Comparison of ENCODE assay signal across 7 mouse cellular contexts in the genomic region with DNA sequence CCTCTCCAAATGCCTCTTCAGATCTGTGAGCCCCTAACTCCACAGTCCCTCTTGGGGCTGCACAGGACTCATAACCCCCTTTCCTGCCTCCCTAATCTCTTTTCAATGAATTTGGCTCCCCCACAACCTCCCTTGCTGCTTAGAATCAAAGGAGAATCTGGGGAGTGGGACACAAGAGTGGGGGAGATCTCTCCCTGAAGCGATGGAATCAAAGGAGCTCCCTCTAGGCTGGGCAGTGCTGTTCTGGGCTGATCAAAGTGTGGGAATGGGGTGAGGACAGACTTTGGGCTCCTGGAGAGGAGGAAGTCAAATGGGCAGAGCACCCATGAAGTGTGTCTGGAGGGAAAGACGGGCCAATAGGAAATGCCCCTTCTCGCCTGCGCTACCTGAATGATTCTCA. TPM values are rescaled to one million over a fixed set of nuclear protein-coding genes. Genes with fewer than 3 reads are reported as not detected.
DNase-seq lines count a peak whose midpoint lies in the region; ATAC-seq and TF ChIP-seq lines count a peak whose summit lies in the region.

No protein-coding gene starts in this region.

- peak overlapping the region; percentile 97 for H3K4me3 ChIP-seq in lung, embryonic 15.5 days
- peak overlapping the region; percentile 7; the same call in 1 of the 2 replicates for H3K4me3 ChIP-seq in forebrain, postnatal 0 days (ENCODE audit: low read depth, low read length)
- H3K4me3 ChIP-seq in liver, embryonic 14.5 days (ENCODE audit: insufficient read depth in 1 of 2, low read depth in 2 of 2, low read length in 2 of 2) = peak overlapping the region; percentile 47 to 52
- H3K4me3 ChIP-seq in stomach, postnatal 0 days (ENCODE audit: low read depth, low read length) = peak overlapping the region; percentile 81

- H3K9ac ChIP-seq in lung, embryonic 15.5 days = peak overlapping the region; percentile 99
- H3K9ac ChIP-seq in forebrain, postnatal 0 days = 0 out of 2 replicates have a peak overlapping the region, but pooled peaks have one; percentile 62
- no peak overlapping the region for H3K9ac ChIP-seq in liver, embryonic 14.5 days (replicated peaks)
- peak overlapping the region; percentile 88 for H3K9ac ChIP-seq in stomach, postnatal 0 days (ENCODE audit: low read length)

- no peaks in the 10 kb centered on the region for H3K27me3 ChIP-seq in lung, embryonic 15.5 days
- peaks cover 15% of the 10 kb centered on the region for H3K27me3 ChIP-seq in forebrain, postnatal 0 days (ENCODE audit: insufficient read depth, low read length)
- peaks cover 39% of the 10 kb centered on the region for H3K27me3 ChIP-seq in liver, embryonic 14.5 days (ENCODE audit: control insufficient read depth, insufficient read depth, low read length)
- no peaks in the 10 kb centered on the region for H3K27me3 ChIP-seq in stomach, postnatal 0 days (ENCODE audit: control insufficient read depth, insufficient read depth, low read length)

- peaks cover 30% of the 10 kb centered on the region for H3K36me3 ChIP-seq in lung, embryonic 15.5 days
- H3K36me3 ChIP-seq in forebrain, postnatal 0 days (ENCODE audit: insufficient read depth) = 0 out of 2 replicates have a peak, but pooled peaks cover 6% of the 10 kb centered on the region
- no peaks in the 10 kb centered on the region for H3K36me3 ChIP-seq in liver, embryonic 14.5 days (replicated peaks; ENCODE audit: control insufficient read depth, insufficient read depth, low read depth)
- peaks cover 10% of the 10 kb centered on the region for H3K36me3 ChIP-seq in stomach, postnatal 0 days (ENCODE audit: control insufficient read depth, insufficient read depth, low read length)

- peaks cover 56% of the 10 kb centered on the region for H3K4me1 ChIP-seq in lung, embryonic 15.5 days
- peaks cover 13% of the 10 kb centered on the region for H3K4me1 ChIP-seq in forebrain, postnatal 0 days (ENCODE audit: insufficient read depth)
- peaks cover 0 to 2% of the 10 kb centered on the region in 2 experiments; a peak in 1 of 4 replicates for H3K4me1 ChIP-seq in liver, embryonic 14.5 days (replicated peaks; ENCODE audit: control insufficient read depth in 2 of 2, insufficient read depth in 2 of 2, low read length in 1 of 2)
- peaks cover 5% of the 10 kb centered on the region; the same call in 1 of the 2 replicates for H3K4me1 ChIP-seq in stomach, postnatal 0 days (replicated peaks; ENCODE audit: control insufficient read depth, insufficient read depth)

- DNase-seq in lung, postnatal 25 days (ENCODE audit: low spot score) = no peak
- DNase-seq in forebrain, postnatal 0 days = no peak
- no peak for DNase-seq in liver, embryonic 14.5 days (ENCODE audit: low read depth in 3 of 3, low spot score in 3 of 3)
- DNase-seq in stomach, postnatal 0 days (ENCODE audit: low spot score) = no peak
- no peak for DNase-seq in layer of hippocampus, adult 8-10 months (ENCODE audit: low spot score in 2 of 2)
- DNase-seq in thymus, postnatal 36 days = no peak

- no peak for TF ChIP-seq CTCF in forebrain, postnatal 0 days (IDR thresholded peaks at IDR 0.05; ENCODE audit: low read depth)
- TF ChIP-seq CTCF in liver, embryonic 14.5 days (IDR thresholded peaks at IDR 0.05; ENCODE audit: low read depth) = no peak
- TF ChIP-seq CTCF in stomach, postnatal 0 days (IDR thresholded peaks at IDR 0.05; ENCODE audit: low read depth) = no peak

- H3K27ac ChIP-seq in lung, embryonic 15.5 days = peak overlapping the region; percentile 99
- no peak overlapping the region for H3K27ac ChIP-seq in forebrain, postnatal 0 days (ENCODE audit: low read depth, low read length)
- no peak overlapping the region for H3K27ac ChIP-seq in liver, embryonic 14.5 days
- peak overlapping the region; percentile 96 for H3K27ac ChIP-seq in stomach, postnatal 0 days (replicated peaks)

- 1% methylated on average over 4 of the region's 4 CpGs for WGBS in lung, embryonic 15.5 days
- WGBS in forebrain, postnatal 0 days = 12% methylated on average over 4 of the region's 4 CpGs
- 52% methylated on average over 4 of the region's 4 CpGs for WGBS in liver, embryonic 14.5 days (ENCODE audit: insufficient replicate concordance)
- whole genome bisulfite sequencing in stomach, postnatal 0 days = 12% methylated on average over 4 of the region's 4 CpGs

- TF ChIP-seq EP300 in liver, embryonic 14.5 days (IDR thresholded peaks at IDR 0.05; ENCODE audit: low read depth) = no peak
- no peak for TF ChIP-seq EP300 in stomach, postnatal 0 days (optimal IDR thresholded peaks at IDR 0.05)

- H3K4me2 ChIP-seq in lung, embryonic 15.5 days = peak overlapping the region; percentile 94
- H3K4me2 ChIP-seq in forebrain, postnatal 0 days (ENCODE audit: low read depth) = peak overlapping the region; percentile 94
- H3K4me2 ChIP-seq in liver, embryonic 14.5 days (ENCODE audit: low read depth) = peak overlapping the region; percentile 48
- H3K4me2 ChIP-seq in stomach, postnatal 0 days (replicated peaks; ENCODE audit: low read depth) = peak overlapping the region; percentile 91

- no peak for ATAC-seq in lung, embryonic 15.5 days (ENCODE audit: borderline replicate concordance, extremely low read depth, low FRiP score, low TSS enrichment)
- ATAC-seq in forebrain, postnatal 0 days = no peak
- ATAC-seq in liver, embryonic 14.5 days (ENCODE audit: insufficient read depth) = no peak
- ATAC-seq in stomach, postnatal 0 days (ENCODE audit: low FRiP score, low TSS enrichment) = no peak

- no peaks in the 10 kb centered on the region for H3K9me3 ChIP-seq in lung, embryonic 15.5 days
- H3K9me3 ChIP-seq in forebrain, postnatal 0 days (ENCODE audit: low read length) = no peaks in the 10 kb centered on the region
- no peaks in the 10 kb centered on the region for H3K9me3 ChIP-seq in liver, embryonic 14.5 days (ENCODE audit: control insufficient read depth, low read length)
- H3K9me3 ChIP-seq in stomach, postnatal 0 days (ENCODE audit: control insufficient read depth, low read length) = no peaks in the 10 kb centered on the region

RNA-seq across cellular contexts. Expression of a gene that starts 1.5 kb away (rescaled TPM):
- 57.5 and 58.9 TPM in 2 replicates for polyA plus RNA-seq in lung, embryonic 15.5 days (2015; fragmentation: Nextera tagmentation; extraction: Ambion mirVana)
- total RNA-seq in forebrain, postnatal 0 days (2014; rRNA removed) = 8.9 and 12.7 TPM in 2 replicates
- polyA plus RNA-seq in forebrain, postnatal 0 days (2015; fragmentation: Nextera tagmentation; extraction: Ambion mirVana) = 3.5 and 4.9 TPM in 2 replicates
- 7.8 and 8.2 TPM in 2 replicates for polyA plus RNA-seq in liver, embryonic 14.5 days (2012; rRNA removed)
- polyA plus RNA-seq in liver, embryonic 14.5 days (2014; fragmentation: Nextera tagmentation; extraction: Ambion mirVana) = 5.7 and 6.6 TPM in 2 replicates
- polyA plus RNA-seq in stomach, postnatal 0 days (2015; fragmentation: Nextera tagmentation; extraction: Ambion mirVana) = 12.1 and 13.9 TPM in 2 replicates
- total RNA-seq in layer of hippocampus, adult 8-10 months (2022) = 1 to 10 TPM; 5.6 to 7.2 (median 5.9) TPM

RNA-seq across cellular contexts. Expression of a gene that starts 18.0 kb away (rescaled TPM):
- 12.0 and 13.0 TPM in 2 replicates for polyA plus RNA-seq in lung, embryonic 15.5 days (2015; fragmentation: Nextera tagmentation; extraction: Ambion mirVana)
- 19.3 and 21.8 TPM in 2 replicates for total RNA-seq in forebrain, postnatal 0 days (2014; rRNA removed)
- 12.5 and 18.4 TPM in 2 replicates for polyA plus RNA-seq in forebrain, postnatal 0 days (2015; fragmentation: Nextera tagmentation; extraction: Ambion mirVana)
- polyA plus RNA-seq in liver, embryonic 14.5 days (2012; rRNA removed) = 2.2 and 2.4 TPM in 2 replicates
- 1.2 TPM in 2 replicates for polyA plus RNA-seq in liver, embryonic 14.5 days (2014; fragmentation: Nextera tagmentation; extraction: Ambion mirVana)
- 6.5 and 7.2 TPM in 2 replicates for polyA plus RNA-seq in stomach, postnatal 0 days (2015; fragmentation: Nextera tagmentation; extraction: Ambion mirVana)
- total RNA-seq in layer of hippocampus, adult 8-10 months (2022) = 10 to 100 TPM; 25.6 to 37.8 (median 32.0) TPM

RNA-seq across cellular contexts. Expression of a gene that starts 37.2 kb away (rescaled TPM):
- polyA plus RNA-seq in lung, embryonic 15.5 days (2015; fragmentation: Nextera tagmentation; extraction: Ambion mirVana) = 95.9 and 96.3 TPM in 2 replicates
- total RNA-seq in forebrain, postnatal 0 days (2014; rRNA removed) = 10.8 and 11.4 TPM in 2 replicates
- 9.9 and 11.6 TPM in 2 replicates for polyA plus RNA-seq in forebrain, postnatal 0 days (2015; fragmentation: Nextera tagmentation; extraction: Ambion mirVana)
- 6.7 and 7.2 TPM in 2 replicates for polyA plus RNA-seq in liver, embryonic 14.5 days (2012; rRNA removed)
- 4.9 and 6.4 TPM in 2 replicates for polyA plus RNA-seq in liver, embryonic 14.5 days (2014; fragmentation: Nextera tagmentation; extraction: Ambion mirVana)
- 46.4 and 47.9 TPM in 2 replicates for polyA plus RNA-seq in stomach, postnatal 0 days (2015; fragmentation: Nextera tagmentation; extraction: Ambion mirVana)
- 1 to 10 TPM; 6.1 to 8.0 (median 6.7) TPM for total RNA-seq in layer of hippocampus, adult 8-10 months (2022)

RNA-seq across cellular contexts. Expression of a gene that starts 43.9 kb away (rescaled TPM):
- polyA plus RNA-seq in lung, embryonic 15.5 days (2015; fragmentation: Nextera tagmentation; extraction: Ambion mirVana) = 145 and 155 TPM in 2 replicates
- total RNA-seq in forebrain, postnatal 0 days (2014; rRNA removed) = 136 and 153 TPM in 2 replicates
- polyA plus RNA-seq in forebrain, postnatal 0 days (2015; fragmentation: Nextera tagmentation; extraction: Ambion mirVana) = 52.3 and 55.6 TPM in 2 replicates
- polyA plus RNA-seq in liver, embryonic 14.5 days (2012; rRNA removed) = 64.1 and 93.4 TPM in 2 replicates
- 50.2 and 56.0 TPM in 2 replicates for polyA plus RNA-seq in liver, embryonic 14.5 days (2014; fragmentation: Nextera tagmentation; extraction: Ambion mirVana)
- 29.3 and 31.6 TPM in 2 replicates for polyA plus RNA-seq in stomach, postnatal 0 days (2015; fragmentation: Nextera tagmentation; extraction: Ambion mirVana)
- total RNA-seq in layer of hippocampus, adult 8-10 months (2022) = 100 to 1,000 TPM; 220 to 278 (median 242) TPM

RNA-seq across cellular contexts. Expression of a gene that starts 57.0 kb away (rescaled TPM):
- 5.3 and 5.8 TPM in 2 replicates for polyA plus RNA-seq in lung, embryonic 15.5 days (2015; fragmentation: Nextera tagmentation; extraction: Ambion mirVana)
- 15.2 and 16.2 TPM in 2 replicates for total RNA-seq in forebrain, postnatal 0 days (2014; rRNA removed)
- 15.8 and 23.4 TPM in 2 replicates for polyA plus RNA-seq in forebrain, postnatal 0 days (2015; fragmentation: Nextera tagmentation; extraction: Ambion mirVana)
- polyA plus RNA-seq in liver, embryonic 14.5 days (2012; rRNA removed) = 8.2 and 9.4 TPM in 2 replicates
- polyA plus RNA-seq in liver, embryonic 14.5 days (2014; fragmentation: Nextera tagmentation; extraction: Ambion mirVana) = 6.3 and 7.9 TPM in 2 replicates
- 11.0 and 11.4 TPM in 2 replicates for polyA plus RNA-seq in stomach, postnatal 0 days (2015; fragmentation: Nextera tagmentation; extraction: Ambion mirVana)
- total RNA-seq in layer of hippocampus, adult 8-10 months (2022) = 10 to 100 TPM in 3 of 4 experiments, 1 to 10 TPM in 1; 7.4 to 14.7 (median 12.7) TPM

Comparison
In these comparisons a context has a peak if more than half of its experiments do, and no peak if none do; other contexts are left out.
1. H3K27ac ChIP-seq: peak in lung, embryonic 15.5 days (single experiment) and stomach, postnatal 0 days (single experiment); none in forebrain, postnatal 0 days (single experiment) and liver, embryonic 14.5 days (single experiment).
2. H3K4me3 ChIP-seq: peak in every context shown above with its lines; median percentile 97 in lung, embryonic 15.5 days; 81 in stomach, postnatal 0 days; 50 in liver, embryonic 14.5 days; 7 in forebrain, postnatal 0 days.
3. Peak in every context shown above with its lines, with median percentiles within 50 percentile points of each other: H3K4me2 ChIP-seq.